Mouse (Mus musculus) MEL (cell line): Measurements from ENCODE around the gene Daw1.

Source experiments
- CTCF ChIP-seq, 3 experiments: IDR thresholded peaks in 2 of 3; conservative IDR thresholded peaks in 1 of 3; 2 replicates each; pipeline ENCODE4 v1.5.1; 2011 to 2012; ENCODE audit warnings: low read length in 3 of 3, low read depth in 2 of 3, mild to moderate bottlenecking in 2 of 3, improper control_type of control experiment in 1 of 3, inconsistent platforms in 1 of 3, mixed read lengths in 1 of 3, moderate library complexity in 1 of 3; ENCODE audit not compliant: control insufficient read depth in 1 of 3, insufficient read depth in 1 of 3, poor library complexity in 1 of 3, severe bottlenecking in 1 of 3
- EP300 ChIP-seq, 2 experiments: IDR thresholded peaks; 2 replicates each; pipeline ENCODE4 v1.6.1; 2011; ENCODE audit warnings: improper control_type of control experiment in 2 of 2, low read length in 2 of 2, low read depth in 1 of 2, mild to moderate bottlenecking in 1 of 2
- GATA1 ChIP-seq: IDR thresholded peaks from 2 replicates; pipeline ENCODE4 v1.6.1; 2011; ENCODE audit warnings: low read depth, low read length, improper control_type of control experiment
- KAT2A ChIP-seq: conservative IDR thresholded peaks from 2 replicates; pipeline ENCODE4 v1.6.1; 2012; ENCODE audit warnings: low read depth, low read length, improper control_type of control experiment, inconsistent platforms
- MEF2A ChIP-seq: IDR thresholded peaks from 2 replicates; pipeline ENCODE4 v1.6.1; 2014; ENCODE audit warnings: low read depth, mild to moderate bottlenecking, inconsistent platforms, low read length, improper control_type of control experiment; ENCODE audit not compliant: poor library complexity, insufficient replicate concordance, severe bottlenecking; ENCODE audit errors: extremely low read depth
- NELFE ChIP-seq: IDR thresholded peaks from 2 replicates; pipeline ENCODE4 v1.6.1; 2011; ENCODE audit warnings: low read depth, low read length, improper control_type of control experiment
- TBP ChIP-seq: IDR thresholded peaks from 2 replicates; pipeline ENCODE4 v1.8.0; 2011; ENCODE audit warnings: low read depth, low read length, improper control_type of control experiment
- TCF12 ChIP-seq: IDR thresholded peaks from 2 replicates; pipeline ENCODE4 v1.6.1; 2014; ENCODE audit warnings: low read depth, mild to moderate bottlenecking, inconsistent platforms, low read length, improper control_type of control experiment, moderate library complexity
- USF1 ChIP-seq: IDR thresholded peaks from 2 replicates; pipeline ENCODE4 v1.6.1; 2014; ENCODE audit warnings: low read depth, mild to moderate bottlenecking, inconsistent platforms, low read length, improper control_type of control experiment, moderate library complexity
- ZC3H11A ChIP-seq: IDR thresholded peaks from 2 replicates; pipeline ENCODE4 v1.6.1; 2012; ENCODE audit warnings: low read depth, mild to moderate bottlenecking, inconsistent platforms, low read length, improper control_type of control experiment

DNA sequence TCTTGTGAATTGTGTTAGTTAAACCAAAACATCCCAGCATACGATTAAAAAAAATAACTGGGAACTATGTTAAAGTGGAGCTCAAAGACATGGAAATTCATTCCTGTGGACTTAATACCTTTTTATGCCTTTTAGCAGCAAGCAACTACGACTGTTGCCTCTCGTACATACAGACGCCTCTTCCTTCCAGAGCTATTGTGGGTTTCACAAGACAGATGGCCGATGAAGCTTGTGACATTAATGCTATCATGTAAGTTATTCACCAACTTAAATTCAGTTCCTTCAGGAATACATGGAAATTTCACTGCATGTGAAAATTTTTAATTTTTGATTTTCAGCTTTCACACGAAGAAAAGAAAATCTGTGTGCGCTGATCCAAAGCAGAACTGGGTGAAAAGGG, 41.9 kb upstream of the Daw1 start:
- no peak for TF ChIP-seq USF1
- TF ChIP-seq EP300 (IDR thresholded peaks at IDR 0.05; ENCODE audit: low read depth in 1 of 2, low read length in 2 of 2), result no peak
- no peak for TF ChIP-seq TBP
- TF ChIP-seq ZC3H11A, result no peak
- no peak for TF ChIP-seq GATA1
- no peak for TF ChIP-seq NELFE
- TF ChIP-seq MEF2A, result no peak
- TF ChIP-seq TCF12, result no peak
- TF ChIP-seq KAT2A, result no peak
- TF ChIP-seq CTCF (IDR thresholded peaks at IDR 0.05 in 2 of 3, conservative IDR thresholded peaks at IDR 0.05 in 1 of 3; ENCODE audit: control insufficient read depth in 1 of 3, insufficient read depth in 1 of 3, low read depth in 2 of 3, low read length in 3 of 3, poor library complexity in 1 of 3, severe bottlenecking in 1 of 3), result no peak
